Mouse (Mus musculus): ENCODE measurements at regions not wholly inside any gene's neighbourhood (a gene's known extent, or its start where the extent isn't known, plus 50 kb on each side); places are given as distances from the start of the nearest gene placed in this dataset. TPM values are rescaled to one million over a fixed set of nuclear protein-coding genes. Genes with fewer than 3 reads are reported as not detected.

- no peaks in the 10 kb centered on the region for H3K4me1 ChIP-seq
- WGBS, result 87% methylated on average over 7 of the region's 7 CpGs
- no peaks in the 10 kb centered on the region for H3K9me3 ChIP-seq
- H3K4me3 ChIP-seq, result no peak overlapping the region
- no peak overlapping the region for H3K27ac ChIP-seq
- H3K27me3 ChIP-seq (ENCODE audit: insufficient read depth, poor library complexity, severe bottlenecking), result peaks cover 28% of the 10 kb centered on the region
- DNase-seq (ENCODE audit: low spot score), result no peak
- H3K36me3 ChIP-seq, result no peaks in the 10 kb centered on the region
Observed at GRCm38 (mm10) chr2:94233597-94233996, 75.8 kb upstream of the Hsd17b12 start.

GRCm38 (mm10) chr2:94219421-94219820, 61.7 kb upstream of the Hsd17b12 start:
- Histone ChIP-seq H3K27me3 (ENCODE audit: insufficient read depth, poor library complexity, severe bottlenecking) (no peaks in the 10 kb centered on the region), H3K9me3 (no peaks in the 10 kb centered on the region), H3K4me1 (no peaks in the 10 kb centered on the region), H3K4me3 (no peak overlapping the region), H3K36me3 (no peaks in the 10 kb centered on the region), H3K27ac (no peak overlapping the region)
- DNase-seq (ENCODE audit: low spot score), result no peak
- WGBS, result 72% methylated on average over 5 of the region's 5 CpGs

GRCm38 (mm10) chr2:94217481-94217880, 59.7 kb upstream of the Hsd17b12 start:
- Histone ChIP-seq H3K27ac (no peak overlapping the region), H3K9me3 (no peaks in the 10 kb centered on the region), H3K4me3 (no peak overlapping the region), H3K36me3 (no peaks in the 10 kb centered on the region), H3K27me3 (ENCODE audit: insufficient read depth, poor library complexity, severe bottlenecking) (no peaks in the 10 kb centered on the region), H3K4me1 (no peaks in the 10 kb centered on the region)
- 85% methylated on average over 3 of the region's 3 CpGs for WGBS
- DNase-seq (ENCODE audit: low spot score), result no peak

- WGBS, result 83% methylated on average over 3 of the region's 3 CpGs
Observed at GRCm38 (mm10) chr2:94215455-94215854, 57.7 kb upstream of the Hsd17b12 start.

More at GRCm38 (mm10) chr2:94215455-94215854, 57.7 kb upstream of the Hsd17b12 start:
- H3K27me3 ChIP-seq (ENCODE audit: insufficient read depth, poor library complexity, severe bottlenecking), result no peaks in the 10 kb centered on the region
- H3K4me1 ChIP-seq, result no peaks in the 10 kb centered on the region
- no peaks in the 10 kb centered on the region for H3K36me3 ChIP-seq
- H3K9me3 ChIP-seq, result no peaks in the 10 kb centered on the region
- no peak for DNase-seq (ENCODE audit: low spot score)
- no peak overlapping the region for H3K4me3 ChIP-seq
- H3K27ac ChIP-seq, result no peak overlapping the region

MicroRNA genes in the stretch of these regions (microRNA counts, 519-probe panel; counts per million panel counts)
- microRNA mmu-miR-129-3p (3,043 counts per million, percentile 12 among the panel's probes with 10 or more counts), microRNA mmu-miR-129-5p (not detected)

Small RNA genes lying in the stretch of these regions (microRNA-seq; reads per million reads assigned to microRNA genes)
- not detected for gene Mir129-2
- not detected for gene Mir129b
